Mouse (Mus musculus) neural tube, embryonic 15.5 days (tissue): ENCODE data around the gene Cmya5. TPM values are rescaled to one million over a fixed set of nuclear protein-coding genes. Genes with fewer than 3 reads are reported as not detected.

ENCODE experiments used
- ATAC-seq: fragments of 200-750 bp; cut with Nextera tagmentation; 2 replicates; pipeline ENCODE4 v1.8.0; 2017; ENCODE audit warnings: mild to moderate bottlenecking, moderate TSS enrichment, moderate library complexity; ENCODE audit not compliant: low FRiP score
- H3K27ac ChIP-seq: fragments of 300-500 bp; sonication (generic); replicated peaks from 2 replicates; pipeline ENCODE4 v1.5.1; 2015; ENCODE audit warnings: mild to moderate bottlenecking, inconsistent platforms
- H3K27me3 ChIP-seq: fragments of 300-500 bp; sonication (generic); replicated peaks from 2 replicates; pipeline ENCODE4 v1.6.1; 2015; ENCODE audit warnings: inconsistent platforms
- H3K36me3 ChIP-seq: fragments of 300-500 bp; sonication (generic); 2 replicates; pipeline ENCODE4 v1.6.1; 2015; ENCODE audit warnings: inconsistent platforms
- H3K4me1 ChIP-seq: fragments of 300-500 bp; sonication (generic); 2 replicates; pipeline ENCODE4 v1.6.1; 2015; ENCODE audit warnings: inconsistent platforms
- H3K4me2 ChIP-seq: fragments of 300-500 bp; sonication (generic); 2 replicates; pipeline ENCODE4 v1.6.1; 2015; ENCODE audit warnings: inconsistent platforms, mild to moderate bottlenecking, moderate library complexity
- H3K4me3 ChIP-seq: fragments of 300-500 bp; sonication (generic); replicated peaks from 2 replicates; pipeline ENCODE4 v1.5.1; 2015; ENCODE audit warnings: mild to moderate bottlenecking, inconsistent platforms
- H3K9ac ChIP-seq: fragments of 300-500 bp; sonication (generic); replicated peaks from 2 replicates; pipeline ENCODE4 v1.6.1; 2015; ENCODE audit warnings: mild to moderate bottlenecking, inconsistent platforms
- H3K9me3 ChIP-seq: fragments of 300-500 bp; sonication (generic); replicated peaks from 2 replicates; pipeline ENCODE4 v1.6.1; 2016; ENCODE audit warnings: inconsistent platforms
- WGBS: fragments of 180-500 bp; shearing (Covaris S2); methylation state at CpG from one replicate; pipeline ENCODE4 v1.1.7; 2015; ENCODE audit warnings: mixed read lengths; 5-methylcytosine and 5-hydroxymethylcytosine counted together
- polyA plus RNA-seq: library from polyadenylated mRNA; unstranded; fragments of >200 nt; fragmentation: Nextera tagmentation; extraction: Ambion mirVana; gene quantifications from 2 replicates; pipeline ENCODE4 v1.2.1, GENCODE M21; 2015

Gene Cmya5
- polyA plus RNA-seq, 1 experiment from 2014 or later, result 0.19 TPM

DNA sequence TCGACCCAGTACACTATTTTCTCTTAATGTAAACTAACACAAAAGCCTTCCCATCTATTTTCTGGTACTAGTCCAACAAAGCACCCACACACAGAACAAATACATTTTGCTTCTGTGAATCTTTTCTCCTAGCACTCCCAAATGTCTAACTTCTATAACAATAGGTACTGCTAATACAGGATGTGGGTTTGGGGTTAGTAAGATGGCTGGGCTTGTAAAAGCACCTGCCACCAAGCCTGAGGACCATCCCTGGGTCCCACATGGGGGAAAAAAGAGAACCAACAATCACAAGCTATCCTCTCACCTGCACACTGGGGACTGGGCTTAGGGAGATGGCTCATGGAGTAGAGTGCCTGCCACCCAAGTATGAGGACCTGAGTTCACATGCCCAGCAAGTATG, 8.8 kb upstream of the Cmya5 start:
- Histone ChIP-seq H3K27me3 (no peaks in the 10 kb centered on the region), H3K4me2 (no peak overlapping the region), H3K9ac (no peak overlapping the region), H3K36me3 (peaks cover 9% of the 10 kb centered on the region; the same call in 1 of the 2 replicates), H3K4me3 (no peak overlapping the region), H3K9me3 (no peaks in the 10 kb centered on the region), H3K27ac (no peak overlapping the region), H3K4me1 (no peaks in the 10 kb centered on the region)
- no peak for ATAC-seq
- WGBS, result 91% methylated on average over 1 of the region's 1 CpGs

DNA sequence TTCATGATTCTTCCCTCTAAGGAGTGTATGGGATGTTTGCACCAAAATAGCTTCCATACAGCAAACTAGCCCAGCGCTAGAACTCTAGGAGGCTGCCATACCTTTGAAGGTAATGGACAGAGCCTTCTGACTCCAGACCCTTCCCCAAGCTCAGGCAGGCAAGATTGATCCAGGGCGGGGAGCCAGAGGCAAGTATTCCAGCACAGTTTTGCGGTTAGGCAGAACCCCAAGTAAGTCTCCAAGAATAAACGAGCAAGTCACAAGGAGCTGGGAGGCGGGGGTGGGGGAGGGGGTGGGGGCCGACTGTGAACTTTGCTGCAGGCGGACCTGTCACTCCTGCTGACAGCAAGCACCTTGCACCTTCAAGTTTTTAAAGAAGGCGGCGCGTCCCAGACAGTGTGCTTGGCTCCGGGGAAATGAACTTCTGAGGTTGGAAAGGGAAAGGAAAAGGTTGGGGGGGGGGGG, 673 bp downstream of the Cmya5 start:
- Histone ChIP-seq H3K9ac (peak overlapping the region; percentile 53), H3K4me2 (peak overlapping the region; percentile 94), H3K4me1 (peaks cover 15% of the 10 kb centered on the region), H3K4me3 (peak overlapping the region; percentile 48), H3K27me3 (no peaks in the 10 kb centered on the region), H3K27ac (no peak overlapping the region), H3K36me3 (no peaks in the 10 kb centered on the region), H3K9me3 (no peaks in the 10 kb centered on the region)
- WGBS, result 30% methylated on average over 11 of the region's 11 CpGs
- peak; percentile 46 for ATAC-seq

DNA sequence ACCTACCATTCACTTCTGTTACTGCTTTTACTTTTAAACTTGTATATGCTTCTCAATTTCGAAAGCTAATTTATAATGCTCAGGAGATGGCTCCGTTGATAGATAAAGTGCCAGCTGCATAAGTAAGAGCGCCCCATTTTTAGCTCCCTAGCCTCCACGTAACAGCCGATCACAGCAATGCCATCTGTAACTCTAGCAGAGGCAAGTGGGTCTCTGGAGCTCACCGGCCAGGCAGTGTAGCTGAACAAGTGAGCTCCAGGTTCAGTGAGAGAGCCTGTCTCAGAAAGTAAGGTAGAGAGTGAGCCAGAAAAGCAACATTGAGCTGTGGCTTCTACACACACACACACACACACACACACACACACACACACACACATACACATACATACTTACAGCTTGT, 3.3 kb downstream of the Cmya5 start:
- Histone ChIP-seq H3K4me3 (no peak overlapping the region), H3K4me1 (peaks cover 15% of the 10 kb centered on the region), H3K27me3 (no peaks in the 10 kb centered on the region), H3K27ac (no peak overlapping the region), H3K9me3 (no peaks in the 10 kb centered on the region), H3K4me2 (no peak overlapping the region), H3K9ac (no peak overlapping the region), H3K36me3 (no peaks in the 10 kb centered on the region)
- WGBS, result 92% methylated on average over 6 of the region's 6 CpGs
- ATAC-seq, result no peak

DNA sequence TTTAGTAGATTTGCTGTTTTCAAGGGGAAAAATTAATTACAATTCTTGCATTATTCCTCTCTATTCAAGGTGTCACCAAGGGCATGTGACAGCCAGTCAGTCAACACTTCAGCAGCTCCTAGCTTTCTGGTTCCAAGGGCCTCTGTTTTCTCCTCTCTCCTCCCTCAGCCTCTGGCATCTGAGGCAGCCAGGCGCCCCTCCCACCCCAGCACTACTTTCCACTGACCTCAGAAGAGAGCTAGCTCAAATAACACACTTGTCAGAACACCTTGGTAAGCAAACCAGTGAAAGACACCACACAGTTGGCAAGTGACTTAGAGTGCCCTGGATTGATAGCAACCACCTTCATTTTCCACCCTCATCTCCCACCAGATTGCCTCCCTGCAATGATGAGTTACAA, 6.5 kb downstream of the Cmya5 start:
- no peak for ATAC-seq
- Histone ChIP-seq H3K27me3 (no peaks in the 10 kb centered on the region), H3K36me3 (no peaks in the 10 kb centered on the region), H3K9me3 (no peaks in the 10 kb centered on the region), H3K27ac (no peak overlapping the region), H3K4me3 (no peak overlapping the region), H3K9ac (no peak overlapping the region), H3K4me1 (no peaks in the 10 kb centered on the region), H3K4me2 (no peak overlapping the region)
- WGBS, result 77% methylated on average over 1 of the region's 1 CpGs

DNA sequence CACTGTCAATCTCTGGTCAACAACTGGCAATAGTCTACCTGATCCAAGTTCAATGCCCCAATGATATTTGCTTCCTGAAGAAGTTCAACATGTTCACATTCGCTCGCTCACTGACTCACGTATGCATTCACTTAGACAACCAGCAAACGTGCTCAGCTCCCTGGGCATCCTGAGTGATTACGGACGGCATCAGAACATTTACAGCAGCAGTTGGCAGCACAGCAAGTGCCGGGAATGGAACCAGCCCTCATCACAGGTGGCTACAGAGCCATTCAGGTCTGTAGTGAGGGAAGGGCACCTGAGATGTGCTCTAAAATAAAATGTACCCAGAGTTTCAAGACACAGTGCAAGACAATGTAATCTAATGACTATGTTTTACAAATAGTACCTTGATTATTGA, 7.4 kb downstream of the Cmya5 start:
- Histone ChIP-seq H3K27me3 (no peaks in the 10 kb centered on the region), H3K9ac (no peak overlapping the region), H3K36me3 (no peaks in the 10 kb centered on the region), H3K27ac (no peak overlapping the region), H3K9me3 (no peaks in the 10 kb centered on the region), H3K4me2 (no peak overlapping the region), H3K4me3 (no peak overlapping the region), H3K4me1 (no peaks in the 10 kb centered on the region)
- WGBS, result 85% methylated on average over 7 of the region's 7 CpGs
- no peak for ATAC-seq

DNA sequence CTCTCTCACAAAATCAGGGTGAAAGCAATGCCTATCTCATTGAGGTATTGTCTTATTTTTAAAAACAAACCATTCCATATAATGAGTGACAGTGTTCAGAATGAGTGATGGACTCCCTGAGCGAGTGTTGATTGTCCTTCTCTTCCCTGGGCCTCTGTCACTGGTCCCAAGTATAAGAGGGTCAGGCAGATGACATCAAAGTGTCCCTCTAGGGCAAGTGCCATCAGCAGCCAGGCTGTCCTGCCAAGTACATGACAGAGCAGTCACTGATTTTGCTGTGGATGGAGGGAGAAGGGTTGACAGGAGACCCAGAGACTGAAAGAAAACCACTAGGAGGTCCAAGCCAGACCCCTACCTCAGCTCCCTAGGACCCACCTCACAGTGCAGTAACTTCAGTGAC, 8.3 kb downstream of the Cmya5 start:
- no peaks in the 10 kb centered on the region for H3K9me3 ChIP-seq
- 87% methylated on average over 1 of the region's 1 CpGs for WGBS
- ATAC-seq, result no peak

DNA sequence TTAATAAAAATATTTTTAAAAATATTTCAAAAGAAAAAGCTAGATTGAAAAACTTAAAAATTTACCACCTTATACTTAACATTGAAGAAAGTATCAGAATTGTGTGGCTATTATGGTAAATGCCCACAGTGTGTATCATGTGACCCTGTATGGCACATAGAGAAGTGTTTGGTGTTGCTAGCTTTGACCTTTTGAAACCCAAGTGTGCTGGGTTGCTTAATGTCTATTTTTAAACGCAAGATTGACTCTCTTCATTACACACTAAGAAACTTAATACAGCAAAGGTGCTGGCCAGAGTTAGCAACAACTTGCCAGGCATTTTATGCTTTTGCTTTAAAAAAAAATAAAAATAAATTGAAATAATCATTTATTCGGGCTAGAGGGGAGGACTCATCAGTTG, 9.0 kb downstream of the Cmya5 start:
- Histone ChIP-seq H3K36me3 (no peaks in the 10 kb centered on the region), H3K9ac (no peak overlapping the region), H3K4me2 (no peak overlapping the region), H3K27ac (no peak overlapping the region), H3K9me3 (no peaks in the 10 kb centered on the region), H3K27me3 (no peaks in the 10 kb centered on the region), H3K4me1 (no peaks in the 10 kb centered on the region), H3K4me3 (no peak overlapping the region)
- 87% methylated on average over 2 of the region's 2 CpGs for WGBS
- ATAC-seq, result no peak

More for the DNA sequence above, 8.3 kb downstream of the Cmya5 start:
- Histone ChIP-seq H3K9ac (no peak overlapping the region), H3K4me2 (no peak overlapping the region), H3K27ac (no peak overlapping the region), H3K4me1 (no peaks in the 10 kb centered on the region), H3K36me3 (no peaks in the 10 kb centered on the region), H3K4me3 (no peak overlapping the region), H3K27me3 (no peaks in the 10 kb centered on the region)

DNA sequence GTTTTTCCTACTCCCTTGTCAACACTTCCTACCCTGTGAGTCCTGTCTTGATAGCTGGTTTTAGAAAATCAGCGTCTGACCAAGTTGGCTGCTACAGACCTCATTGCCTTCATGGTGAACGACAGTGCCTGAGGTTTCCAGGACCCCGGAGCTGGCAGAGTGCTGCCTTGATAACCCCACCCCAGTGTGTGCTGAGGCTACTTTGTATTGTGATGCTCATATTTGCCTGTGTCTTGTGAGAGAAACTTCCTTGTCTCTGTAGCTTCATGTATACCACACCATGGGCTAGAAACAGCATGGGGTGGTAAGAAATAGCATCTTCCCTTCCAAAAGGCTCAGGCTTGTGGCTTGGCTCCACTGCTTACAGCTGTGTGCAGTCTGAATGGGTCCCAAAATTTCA, 13.8 kb downstream of the Cmya5 start:
- Histone ChIP-seq H3K4me3 (no peak overlapping the region), H3K4me1 (0 out of 2 replicates have a peak, but pooled peaks cover 7% of the 10 kb centered on the region), H3K27me3 (no peaks in the 10 kb centered on the region), H3K36me3 (no peaks in the 10 kb centered on the region), H3K9ac (no peak overlapping the region), H3K4me2 (no peak overlapping the region), H3K27ac (no peak overlapping the region), H3K9me3 (no peaks in the 10 kb centered on the region)
- 94% methylated on average over 3 of the region's 3 CpGs for WGBS
- no peak for ATAC-seq

DNA sequence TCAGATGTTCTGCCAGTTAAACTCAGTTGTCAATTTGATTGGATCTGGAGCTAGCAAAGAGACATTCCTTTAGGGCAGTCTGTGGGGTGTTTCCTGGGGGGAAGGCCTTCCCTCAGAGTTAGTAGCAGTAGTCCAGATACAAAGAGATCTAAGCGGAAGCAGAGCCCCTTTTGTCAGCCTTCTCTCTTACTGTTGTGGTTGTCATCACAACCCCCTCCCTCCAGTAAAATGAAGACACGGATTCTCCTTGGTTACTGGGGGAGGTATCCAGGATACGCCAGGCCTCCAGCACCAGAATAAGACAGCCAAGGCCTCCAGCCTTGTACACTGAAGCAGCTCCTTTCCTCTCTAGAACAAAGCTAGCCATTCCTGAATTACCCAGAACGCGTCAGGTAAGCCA, 15.6 kb downstream of the Cmya5 start:
- Histone ChIP-seq H3K9me3 (no peaks in the 10 kb centered on the region), H3K27me3 (no peaks in the 10 kb centered on the region), H3K4me1 (0 out of 2 replicates have a peak, but pooled peaks cover 7% of the 10 kb centered on the region), H3K4me2 (no peak overlapping the region), H3K27ac (peak overlapping the region; percentile 39; the same call in 1 of the 2 replicates), H3K36me3 (no peaks in the 10 kb centered on the region), H3K9ac (no peak overlapping the region), H3K4me3 (no peak overlapping the region)
- no peak for ATAC-seq
- WGBS, result 57% methylated on average over 5 of the region's 5 CpGs

DNA sequence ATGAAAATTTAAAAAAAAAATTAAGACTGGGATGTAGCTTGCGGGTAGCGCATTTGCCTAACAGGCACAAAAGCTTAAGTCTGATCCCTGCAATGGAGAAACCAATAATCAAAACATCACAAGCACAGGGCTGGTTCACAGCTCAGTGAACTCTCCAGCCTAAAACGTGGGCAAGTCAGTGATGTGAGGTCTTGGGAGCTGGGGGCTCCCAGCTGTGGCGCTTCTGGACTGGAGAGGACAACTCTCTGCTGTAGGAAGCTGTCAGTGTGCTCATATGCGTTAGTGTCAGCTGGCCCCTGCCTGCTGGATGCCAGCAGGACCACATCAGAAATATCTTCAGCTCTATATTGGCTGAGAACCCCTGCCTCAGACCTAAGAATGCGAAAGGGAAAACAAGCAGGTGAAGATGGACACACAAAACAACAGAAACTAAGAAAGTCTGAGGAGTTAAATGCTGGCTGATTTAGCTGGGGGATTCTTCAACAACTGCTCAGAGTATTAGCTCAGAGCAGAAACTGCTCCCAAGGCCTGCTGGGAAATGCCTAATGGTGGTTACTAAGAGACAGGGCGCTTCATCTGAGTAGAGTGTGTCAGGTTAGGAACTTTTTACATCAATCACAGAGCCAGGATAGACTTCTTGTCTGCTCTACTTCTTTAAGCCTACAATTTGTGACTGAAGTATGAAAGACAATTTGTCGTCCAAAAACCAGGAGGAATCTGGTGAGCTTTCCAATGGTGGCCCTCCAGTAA, 16.2 kb downstream of the Cmya5 start:
- 73% methylated on average over 8 of the region's 8 CpGs for WGBS
- no peaks in the 10 kb centered on the region for H3K9me3 ChIP-seq
- H3K4me2 ChIP-seq, result no peak overlapping the region
- 0 out of 2 replicates have a peak, but pooled peaks cover 7% of the 10 kb centered on the region for H3K4me1 ChIP-seq
- H3K27ac ChIP-seq, result peak overlapping the region; percentile 39; the same call in 1 of the 2 replicates
- no peak for ATAC-seq
- H3K36me3 ChIP-seq, result no peaks in the 10 kb centered on the region
- H3K9ac ChIP-seq, result no peak overlapping the region
- H3K4me3 ChIP-seq, result no peak overlapping the region
- H3K27me3 ChIP-seq, result no peaks in the 10 kb centered on the region

DNA sequence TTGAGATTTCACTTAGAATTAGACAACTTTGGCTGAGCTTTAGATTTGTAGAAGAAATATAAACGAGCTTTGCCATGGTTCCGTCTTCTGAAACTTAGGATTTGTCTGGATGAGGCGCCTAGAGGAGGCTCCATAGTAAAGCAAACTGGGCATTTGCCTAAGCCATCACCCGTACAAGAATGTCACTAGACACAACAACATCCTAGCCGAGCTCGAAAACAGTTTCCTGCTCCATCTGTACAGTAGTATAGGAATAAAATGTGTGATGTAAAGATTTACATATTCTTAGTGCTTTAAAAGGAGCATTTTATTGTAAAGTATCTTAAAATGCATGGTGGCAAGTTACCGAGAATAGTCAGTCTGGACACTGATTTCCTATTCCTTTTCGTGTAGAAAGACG, 22.2 kb downstream of the Cmya5 start:
- no peak overlapping the region for H3K9ac ChIP-seq
- no peaks in the 10 kb centered on the region for H3K36me3 ChIP-seq
- no peaks in the 10 kb centered on the region for H3K27me3 ChIP-seq
- H3K9me3 ChIP-seq, result no peaks in the 10 kb centered on the region
- no peak for ATAC-seq
- no peak overlapping the region for H3K4me3 ChIP-seq
- no peak overlapping the region for H3K4me2 ChIP-seq
- no peaks in the 10 kb centered on the region for H3K4me1 ChIP-seq
- H3K27ac ChIP-seq, result no peak overlapping the region
- WGBS, result 94% methylated on average over 9 of the region's 9 CpGs

DNA sequence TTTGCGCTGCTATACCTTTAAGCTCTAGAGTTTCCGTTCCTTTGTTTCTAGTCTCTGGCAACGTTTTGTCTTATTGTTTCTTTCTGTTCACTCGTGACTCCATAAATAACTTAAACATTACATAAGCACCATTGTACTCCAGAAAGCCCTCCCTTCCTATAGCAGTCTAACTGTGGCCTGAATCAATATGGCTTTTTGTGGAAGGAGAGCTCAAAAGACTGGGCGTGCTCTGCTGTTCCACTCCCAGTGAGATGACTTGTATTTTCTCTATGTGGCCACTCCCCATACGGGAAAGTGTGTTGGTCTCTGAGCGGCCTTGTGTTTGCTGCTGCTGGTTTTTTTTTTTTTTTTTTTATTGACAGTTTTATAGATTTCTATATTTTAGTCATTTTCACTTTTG, 27.3 kb downstream of the Cmya5 start:
- H3K36me3 ChIP-seq, result no peaks in the 10 kb centered on the region
- H3K27ac ChIP-seq, result no peak overlapping the region
- H3K4me1 ChIP-seq, result no peaks in the 10 kb centered on the region
- H3K9ac ChIP-seq, result no peak overlapping the region
- no peaks in the 10 kb centered on the region for H3K27me3 ChIP-seq
- H3K9me3 ChIP-seq, result no peaks in the 10 kb centered on the region
- ATAC-seq, result no peak
- H3K4me2 ChIP-seq, result no peak overlapping the region
- 31% methylated on average over 7 of the region's 7 CpGs for WGBS
- no peak overlapping the region for H3K4me3 ChIP-seq
